1 mouse cellular context compared by ENCODE assay signal in the genomic region with DNA sequence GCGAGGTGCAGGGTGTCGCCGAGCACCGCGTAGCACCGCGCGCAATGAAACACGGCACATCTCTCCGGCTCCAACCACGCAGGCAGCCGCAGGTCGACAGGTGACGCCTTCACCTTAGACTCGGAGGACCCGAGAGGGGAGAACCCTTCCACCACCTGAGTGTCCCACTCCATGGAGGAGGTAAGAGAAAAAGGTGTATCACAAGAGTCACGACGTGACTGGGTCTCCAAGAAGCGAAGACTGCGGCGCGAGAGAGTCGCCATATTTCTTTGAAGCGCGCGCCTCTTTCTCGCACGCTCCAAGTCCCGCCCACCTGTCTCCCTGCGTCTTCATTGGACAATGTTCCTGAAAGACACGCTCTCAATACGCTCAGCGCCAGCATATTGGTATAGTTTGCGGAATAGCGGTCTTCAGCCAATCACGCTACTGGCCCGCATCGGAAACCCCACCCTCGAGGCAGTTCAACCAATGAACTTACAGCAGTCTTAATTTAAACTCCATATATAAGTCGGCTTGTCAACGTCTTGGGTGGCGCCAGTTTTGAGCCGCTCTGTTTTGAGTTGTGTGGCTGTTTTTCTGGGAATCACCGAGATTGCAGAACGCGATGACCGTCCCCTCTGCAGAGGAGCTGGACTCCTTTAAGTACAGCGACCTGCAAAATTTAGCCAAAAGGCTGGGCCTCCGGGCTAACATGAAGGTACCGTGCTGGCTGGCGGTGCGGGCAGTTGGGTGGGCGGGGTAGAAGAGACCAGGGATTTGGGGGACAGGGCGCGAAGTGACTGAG.
TF ChIP-seq lines count a peak whose summit lies in the region.

A gene (plus strand): TSS at position 100 of the 784 bp plus-strand sequence.
A gene (minus strand): TSS at position 271 of the 784 bp plus-strand sequence.

TF ChIP-seq in MEL, 35 proteins besides CTCF, POLR2A, EP300 and RAD21 (continued from another document):
- TF ChIP-seq UBTF (IDR thresholded peaks at IDR 0.05; ENCODE audit: borderline replicate concordance, insufficient read depth, low read depth, low read length) = 0 out of 2 replicates have a peak, but pooled peaks have one; percentile 18
- TF ChIP-seq JUND (IDR thresholded peaks at IDR 0.05; ENCODE audit: low read depth, low read length) = no peak
- TF ChIP-seq ZNF384 (IDR thresholded peaks at IDR 0.05; ENCODE audit: low read depth, low read length) = no peak
- no peak for TF ChIP-seq MEF2A (IDR thresholded peaks at IDR 0.05; ENCODE audit: extremely low read depth, insufficient replicate concordance, low read depth, low read length, poor library complexity, severe bottlenecking)
- peak; percentile 49; the same call in 1 of the 2 replicates for TF ChIP-seq NRF1 (IDR thresholded peaks at IDR 0.05; ENCODE audit: insufficient read depth, low read depth, low read length, poor library complexity, severe bottlenecking)
- no peak for TF ChIP-seq GATA1 (IDR thresholded peaks at IDR 0.05; ENCODE audit: low read depth, low read length)
- no peak for TF ChIP-seq GABPA (IDR thresholded peaks at IDR 0.05; ENCODE audit: low read depth, low read length)
- no peak for TF ChIP-seq MAX (IDR thresholded peaks at IDR 0.05; ENCODE audit: low read length)
- TF ChIP-seq MXI1 (IDR thresholded peaks at IDR 0.05; ENCODE audit: low read depth, low read length) = peak; percentile 52
- TF ChIP-seq RCOR1 (IDR thresholded peaks at IDR 0.05; ENCODE audit: low read depth, low read length) = no peak
- TF ChIP-seq TBP (IDR thresholded peaks at IDR 0.05; ENCODE audit: low read depth, low read length) = peak; percentile 98
- TF ChIP-seq MAFK (IDR thresholded peaks at IDR 0.05; ENCODE audit: borderline replicate concordance, low read depth, low read length) = no peak
- TF ChIP-seq TCF12 (IDR thresholded peaks at IDR 0.05; ENCODE audit: low read depth, low read length) = peak; percentile 24; the same call in 1 of the 2 replicates
- TF ChIP-seq ELF1 (IDR thresholded peaks at IDR 0.05; ENCODE audit: low read depth, low read length) = no peak
- TF ChIP-seq MAZ (IDR thresholded peaks at IDR 0.05; ENCODE audit: low read depth, low read length) = no peak; the same call in 1 of the 2 replicates
- TF ChIP-seq HCFC1 (IDR thresholded peaks at IDR 0.05; ENCODE audit: low read depth, low read length) = peak; percentile 63
- peak; percentile 71; the same call in 1 of the 2 replicates for TF ChIP-seq E2F4 (IDR thresholded peaks at IDR 0.05; ENCODE audit: borderline replicate concordance, low read depth, low read length)
- no peak for TF ChIP-seq BHLHE40 (IDR thresholded peaks at IDR 0.05; ENCODE audit: borderline replicate concordance, low read depth, low read length)
- TF ChIP-seq SIN3A (IDR thresholded peaks at IDR 0.05; ENCODE audit: low read length) = peak; percentile 79
- TF ChIP-seq SMC3 (IDR thresholded peaks at IDR 0.05; ENCODE audit: low read depth, low read length) = no peak
